Mouse (Mus musculus): ENCODE measurements around the gene B3galt6.

DNA sequence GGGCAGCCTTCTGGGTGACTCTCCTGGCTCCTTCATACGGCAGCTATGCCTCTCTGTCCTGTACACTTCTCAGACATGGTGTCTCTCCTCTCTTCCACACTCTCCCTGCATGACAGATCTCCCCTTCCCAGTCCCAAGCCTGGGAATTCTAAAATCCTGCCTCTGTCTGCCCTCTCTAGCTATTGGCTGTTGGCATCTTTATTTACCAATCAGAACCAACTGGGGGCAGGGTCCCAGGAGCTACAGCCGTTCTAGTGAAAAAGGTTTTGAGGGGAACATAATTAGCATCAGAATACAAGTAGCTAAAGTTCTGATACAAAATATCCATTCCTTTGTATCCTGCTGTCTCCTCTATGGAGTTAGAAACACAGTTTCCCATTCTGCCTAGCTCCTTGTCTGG is 8.7 kb downstream of the B3galt6 start:
- TF ChIP-seq CTCF (IDR thresholded peaks at IDR 0.05; ENCODE audit: low read depth) (no peak), EP300 (IDR thresholded peaks at IDR 0.05; ENCODE audit: low read depth) (no peak)
